8 mouse cellular contexts compared by ENCODE assay signal in genomic region chr5:122166636-122167161, GRCm38 (mm10). TPM values are rescaled to one million over a fixed set of nuclear protein-coding genes. Genes with fewer than 3 reads are reported as not detected.
A peak's percentile ranks its signal among the peaks of the same experiment; 100 is the strongest.
DNase-seq lines count a peak whose midpoint lies in the region; ATAC-seq and TF ChIP-seq lines count a peak whose summit lies in the region.
"Had no signal": no experiment of that assay in that cellular context is flagged by ENCODE, and none has a peak within 500 bp of the region (broad histone marks: within the 10 kb centered on the region; RNA-seq: fewer than 3 reads in every experiment).

No protein-coding gene starts in this region.

- peaks cover 23% of the 10 kb centered on the region for H3K4me1 ChIP-seq in limb, embryonic 14.5 days (ENCODE audit: control insufficient read depth, insufficient read depth, low read length)
- peaks cover 45% of the 10 kb centered on the region for H3K4me1 ChIP-seq in limb, embryonic 10.5 days
- H3K4me1 ChIP-seq in forebrain, embryonic 11.5 days (replicated peaks; ENCODE audit: control insufficient read depth, insufficient read depth, low read length), result peaks cover 25% of the 10 kb centered on the region
- H3K4me1 ChIP-seq in neural tube, embryonic 12.5 days, result peaks cover 56% of the 10 kb centered on the region

- no peak for TF ChIP-seq CTCF in brain, embryonic 14.5 days (IDR thresholded peaks at IDR 0.05; ENCODE audit: borderline replicate concordance, extremely low read depth, insufficient read depth, insufficient read length)

- no peak for DNase-seq in limb, embryonic 14.5 days (ENCODE audit: low spot score)
- no peak for DNase-seq in limb, embryonic 10.5 days (ENCODE audit: low spot score)
- peak; percentile 77 for DNase-seq in brain, embryonic 14.5 days (ENCODE audit: low read depth)
- DNase-seq in forebrain, embryonic 11.5 days (ENCODE audit: low spot score), result no peak
- DNase-seq in right cerebral cortex, postnatal 25 days, result no peak
- no peak for DNase-seq in B cell, adult 2 months
- DNase-seq: liver had no signal

- H3K9me3 ChIP-seq in limb, embryonic 14.5 days (ENCODE audit: control insufficient read depth, low read length), result no peaks in the 10 kb centered on the region
- no peaks in the 10 kb centered on the region for H3K9me3 ChIP-seq in limb, embryonic 10.5 days (replicated peaks)
- H3K9me3 ChIP-seq in forebrain, embryonic 11.5 days (ENCODE audit: control insufficient read depth, low read length), result no peaks in the 10 kb centered on the region
- H3K9me3 ChIP-seq in neural tube, embryonic 12.5 days, result no peaks in the 10 kb centered on the region

- peaks cover 94% of the 10 kb centered on the region for H3K36me3 ChIP-seq in limb, embryonic 14.5 days (ENCODE audit: control insufficient read depth, insufficient read depth, low read length)
- H3K36me3 ChIP-seq in limb, embryonic 10.5 days, result peaks cover 100% of the 10 kb centered on the region
- H3K36me3 ChIP-seq in forebrain, embryonic 11.5 days (ENCODE audit: control insufficient read depth, insufficient read depth, low read length), result peaks cover 20% of the 10 kb centered on the region
- H3K36me3 ChIP-seq in neural tube, embryonic 12.5 days, result peaks cover 72% of the 10 kb centered on the region

- 65% methylated on average over 8 of the region's 8 CpGs for WGBS in limb, embryonic 14.5 days
- WGBS in limb, embryonic 10.5 days, result 86% methylated on average over 8 of the region's 8 CpGs
- WGBS in forebrain, embryonic 11.5 days, result 56% methylated on average over 8 of the region's 8 CpGs
- 61% methylated on average over 8 of the region's 8 CpGs for WGBS in neural tube, embryonic 12.5 days

- H3K4me2 ChIP-seq in limb, embryonic 14.5 days (replicated peaks; ENCODE audit: low read depth, low read length, severe bottlenecking), result no peak overlapping the region
- no peak overlapping the region; the same call in 1 of the 2 replicates for H3K4me2 ChIP-seq in forebrain, embryonic 11.5 days (ENCODE audit: low read depth, low read length, severe bottlenecking)
- peak overlapping the region; percentile 21; the same call in 1 of the 2 replicates for H3K4me2 ChIP-seq in neural tube, embryonic 12.5 days (replicated peaks)

- no peak overlapping the region for H3K4me3 ChIP-seq in limb, embryonic 14.5 days (replicated peaks; ENCODE audit: low read length)
- no peak overlapping the region for H3K4me3 ChIP-seq in limb, embryonic 10.5 days
- H3K4me3 ChIP-seq in forebrain, embryonic 11.5 days (ENCODE audit: low read depth, low read length), result no peak overlapping the region
- H3K4me3 ChIP-seq in neural tube, embryonic 12.5 days, result no peak overlapping the region

- H3K27me3 ChIP-seq in limb, embryonic 14.5 days (ENCODE audit: control insufficient read depth, insufficient read depth, low read length), result no peaks in the 10 kb centered on the region
- H3K27me3 ChIP-seq in limb, embryonic 10.5 days (ENCODE audit: low read depth, poor library complexity, severe bottlenecking), result no peaks in the 10 kb centered on the region
- H3K27me3 ChIP-seq in forebrain, embryonic 11.5 days (ENCODE audit: control insufficient read depth, insufficient read depth, low read length), result no peaks in the 10 kb centered on the region
- no peaks in the 10 kb centered on the region for H3K27me3 ChIP-seq in neural tube, embryonic 12.5 days (replicated peaks)

- no peak for ATAC-seq in limb, embryonic 14.5 days (ENCODE audit: low FRiP score, low read depth)
- ATAC-seq in forebrain, embryonic 11.5 days (replicated peaks; ENCODE audit: low FRiP score), result 0 out of 2 replicates have a peak, but pooled peaks have one; percentile 15
- no peak for ATAC-seq in neural tube, embryonic 12.5 days (ENCODE audit: low FRiP score, low read depth)

- 0 out of 2 replicates have a peak overlapping the region, but pooled peaks have one; percentile 4 for H3K9ac ChIP-seq in limb, embryonic 14.5 days (ENCODE audit: low read depth, low read length, severe bottlenecking)
- peak overlapping the region; percentile 27 for H3K9ac ChIP-seq in forebrain, embryonic 11.5 days (ENCODE audit: low read length)
- H3K9ac ChIP-seq in neural tube, embryonic 12.5 days, result no peak overlapping the region

- no peak for TF ChIP-seq POLR2A in limb, embryonic 14.5 days (IDR thresholded peaks at IDR 0.05; ENCODE audit: borderline replicate concordance, extremely low read depth, insufficient read depth, insufficient read length)
- TF ChIP-seq POLR2A in brain, embryonic 14.5 days (IDR thresholded peaks at IDR 0.05; ENCODE audit: borderline replicate concordance, extremely low read depth, insufficient read depth, insufficient read length, poor library complexity, severe bottlenecking), result no peak

- no peak overlapping the region for H3K27ac ChIP-seq in limb, embryonic 14.5 days (replicated peaks; ENCODE audit: low read depth, low read length)
- H3K27ac ChIP-seq in limb, embryonic 10.5 days, result no peak overlapping the region
- peak overlapping the region; percentile 37; the same call in 1 of the 2 replicates for H3K27ac ChIP-seq in forebrain, embryonic 11.5 days (ENCODE audit: low read depth, low read length)
- no peak overlapping the region; the same call in 1 of the 2 replicates for H3K27ac ChIP-seq in neural tube, embryonic 12.5 days

RNA-seq across cellular contexts. Expression of gene Ppp1cc, which starts 8.6 kb away (rescaled TPM):
- polyA plus RNA-seq in limb, embryonic 14.5 days (2012; rRNA removed), result 273 and 275 TPM in 2 replicates
- 234 TPM in 2 replicates for polyA plus RNA-seq in limb, embryonic 14.5 days (2014; fragmentation: Nextera tagmentation; extraction: Ambion mirVana)
- polyA plus RNA-seq in limb, embryonic 10.5 days (2016; fragmentation: Nextera tagmentation; extraction: Ambion mirVana), result 373 and 383 TPM in 2 replicates
- 270 and 345 TPM in 2 replicates for polyA plus RNA-seq in brain, embryonic 14.5 days (2012; rRNA removed)
- polyA plus RNA-seq in forebrain, embryonic 11.5 days (2014; fragmentation: Nextera tagmentation; extraction: Ambion mirVana), result 364 and 378 TPM in 2 replicates
- polyA plus RNA-seq in neural tube, embryonic 12.5 days (2016; fragmentation: Nextera tagmentation; extraction: Ambion mirVana), result 306 and 318 TPM in 2 replicates

RNA-seq across cellular contexts. Expression of gene Ccdc63, which starts 26.1 kb away (rescaled TPM):
- 0.09 and 0.21 TPM in 2 replicates for polyA plus RNA-seq in limb, embryonic 14.5 days (2012; rRNA removed)
- polyA plus RNA-seq in limb, embryonic 14.5 days (2014; fragmentation: Nextera tagmentation; extraction: Ambion mirVana), result not detected in 2 replicates
- not detected in 2 replicates for polyA plus RNA-seq in limb, embryonic 10.5 days (2016; fragmentation: Nextera tagmentation; extraction: Ambion mirVana)
- 0.07 and 0.24 TPM in 2 replicates for polyA plus RNA-seq in brain, embryonic 14.5 days (2012; rRNA removed)
- not detected in 2 replicates for polyA plus RNA-seq in forebrain, embryonic 11.5 days (2014; fragmentation: Nextera tagmentation; extraction: Ambion mirVana)
- not detected in 2 replicates for polyA plus RNA-seq in neural tube, embryonic 12.5 days (2016; fragmentation: Nextera tagmentation; extraction: Ambion mirVana)

RNA-seq across cellular contexts. Expression of gene Hvcn1, which starts 39.9 kb away (rescaled TPM):
- polyA plus RNA-seq in limb, embryonic 14.5 days (2012; rRNA removed), result 9.6 and 10.4 TPM in 2 replicates
- polyA plus RNA-seq in limb, embryonic 14.5 days (2014; fragmentation: Nextera tagmentation; extraction: Ambion mirVana), result 8.6 and 8.9 TPM in 2 replicates
- 9.6 and 11.8 TPM in 2 replicates for polyA plus RNA-seq in limb, embryonic 10.5 days (2016; fragmentation: Nextera tagmentation; extraction: Ambion mirVana)
- polyA plus RNA-seq in brain, embryonic 14.5 days (2012; rRNA removed), result 2.3 and 2.4 TPM in 2 replicates
- polyA plus RNA-seq in forebrain, embryonic 11.5 days (2014; fragmentation: Nextera tagmentation; extraction: Ambion mirVana), result 8.6 and 11.1 TPM in 2 replicates
- 4.5 and 4.9 TPM in 2 replicates for polyA plus RNA-seq in neural tube, embryonic 12.5 days (2016; fragmentation: Nextera tagmentation; extraction: Ambion mirVana)
